Mouse (Mus musculus) megakaryocyte, embryonic 14.5 days (primary cell): ENCODE data around the gene BC035044.

Experiments used
- FLI1 ChIP-seq: IDR thresholded peaks from 2 replicates; pipeline ENCODE4 v1.6.1; 2012; ENCODE audit warnings: low read length, inconsistent platforms, mixed read lengths
- GATA1 ChIP-seq: IDR thresholded peaks from 3 replicates; pipeline ENCODE4 v1.6.1; 2012; ENCODE audit warnings: mixed read lengths, low read length, inconsistent platforms, borderline replicate concordance

DNA sequence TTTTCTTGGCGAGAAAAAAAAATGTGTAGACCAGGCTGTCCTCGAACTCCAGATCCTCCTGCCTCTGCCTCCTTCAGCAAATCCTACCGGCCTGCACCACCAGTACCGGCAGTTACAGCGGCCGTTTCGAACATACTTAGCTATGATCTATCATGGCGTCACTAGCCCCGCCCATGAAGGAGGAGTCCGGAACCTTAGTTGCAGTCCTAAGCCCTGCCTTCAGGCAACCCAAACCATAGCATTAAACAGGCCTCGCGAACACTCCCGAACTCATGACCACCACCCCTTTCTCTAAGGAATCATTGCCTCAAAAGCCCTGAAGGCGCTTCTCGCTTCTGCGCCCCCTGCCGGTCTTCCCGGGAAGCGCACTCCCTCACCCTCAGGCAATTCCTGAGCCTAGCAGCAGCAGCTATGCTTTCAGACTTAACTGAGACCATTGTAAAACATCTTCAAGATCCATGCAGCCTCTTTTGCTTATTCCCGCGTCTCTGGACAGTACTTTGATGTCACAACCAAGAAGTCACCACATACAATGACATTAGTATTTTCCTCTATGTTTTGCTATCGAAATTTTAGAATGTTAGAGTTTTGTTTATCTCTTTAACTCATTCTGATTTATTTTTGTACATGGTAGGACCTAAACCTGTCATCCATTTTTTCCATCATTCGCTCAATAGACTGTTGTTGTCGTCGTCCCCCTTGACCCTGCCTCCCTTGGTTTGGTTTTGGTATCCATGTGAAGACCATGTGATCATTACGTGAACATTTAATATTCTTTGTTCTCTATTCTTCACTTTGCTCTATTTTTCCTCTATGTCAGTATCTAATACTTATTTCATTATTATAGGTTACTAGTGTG, 87.7 kb downstream of the BC035044 start:
- TF ChIP-seq GATA1 (no peak), FLI1 (no peak)
